Mouse (Mus musculus) cortical plate, adult 2 months (tissue): ENCODE data around the gene Rtel1.

Source experiments
- CTCF ChIP-seq: fragments of 200-500 bp; IDR thresholded peaks from 2 replicates; pipeline ENCODE4 v1.5.1; 2011; ENCODE audit warnings: mild to moderate bottlenecking, control low read depth, low read length; ENCODE audit not compliant: insufficient read depth; ENCODE audit errors: extremely low read depth
- POLR2A ChIP-seq: fragments of 200-500 bp; IDR thresholded peaks from 2 replicates; pipeline ENCODE4 v1.6.1; 2011; ENCODE audit warnings: mild to moderate bottlenecking, low read length, control low read depth; ENCODE audit not compliant: insufficient read depth; ENCODE audit errors: extremely low read depth

GRCm38 (mm10) chr2:181380251-181380650 is 60.7 kb downstream of the Rtel1 start:
- TF ChIP-seq POLR2A (no peak), CTCF (no peak)
